Mouse (Mus musculus): ENCODE measurements around the gene Cdk14.
A peak's percentile ranks its signal among the peaks of the same experiment; 100 is the strongest.

Cdk14 gene

DNA sequence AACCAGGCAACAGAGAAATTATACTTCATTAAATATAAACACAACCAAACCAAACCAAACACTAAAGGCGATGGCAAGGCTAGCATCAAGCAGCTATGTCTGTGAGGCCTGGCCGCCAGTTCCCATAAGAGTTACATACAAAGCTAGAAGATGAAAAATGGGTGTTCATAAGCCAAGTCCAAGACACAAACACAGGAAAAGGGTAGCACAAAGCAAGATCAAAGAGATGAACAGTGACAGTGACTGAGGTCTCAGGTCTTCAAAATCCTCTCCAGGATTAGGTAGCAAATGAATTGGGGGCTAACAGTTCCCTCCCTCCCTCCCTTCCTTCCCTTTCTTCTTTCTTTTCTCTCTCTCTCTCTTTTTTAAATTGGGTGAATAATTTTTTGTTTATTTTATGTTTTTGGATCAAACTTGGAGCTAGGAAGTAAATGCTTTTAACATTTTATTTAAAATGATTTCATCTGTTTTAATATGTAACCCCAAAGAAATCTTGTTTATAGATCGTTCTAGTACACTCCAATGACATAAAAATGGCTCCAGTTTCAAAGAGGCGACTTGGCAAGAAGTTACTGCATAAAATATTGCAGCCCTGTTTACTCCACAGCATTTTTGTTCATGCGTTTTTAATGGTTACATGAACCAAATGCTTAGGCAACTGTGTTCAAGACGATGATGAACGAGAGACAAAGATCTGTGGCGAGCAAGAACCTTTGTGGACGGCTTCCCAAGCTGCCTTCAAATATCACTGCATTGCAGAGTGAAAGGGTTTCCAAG, 568.0 kb downstream of the Cdk14 start:
- DNase-seq (ENCODE audit: low read depth), result no peak

DNA sequence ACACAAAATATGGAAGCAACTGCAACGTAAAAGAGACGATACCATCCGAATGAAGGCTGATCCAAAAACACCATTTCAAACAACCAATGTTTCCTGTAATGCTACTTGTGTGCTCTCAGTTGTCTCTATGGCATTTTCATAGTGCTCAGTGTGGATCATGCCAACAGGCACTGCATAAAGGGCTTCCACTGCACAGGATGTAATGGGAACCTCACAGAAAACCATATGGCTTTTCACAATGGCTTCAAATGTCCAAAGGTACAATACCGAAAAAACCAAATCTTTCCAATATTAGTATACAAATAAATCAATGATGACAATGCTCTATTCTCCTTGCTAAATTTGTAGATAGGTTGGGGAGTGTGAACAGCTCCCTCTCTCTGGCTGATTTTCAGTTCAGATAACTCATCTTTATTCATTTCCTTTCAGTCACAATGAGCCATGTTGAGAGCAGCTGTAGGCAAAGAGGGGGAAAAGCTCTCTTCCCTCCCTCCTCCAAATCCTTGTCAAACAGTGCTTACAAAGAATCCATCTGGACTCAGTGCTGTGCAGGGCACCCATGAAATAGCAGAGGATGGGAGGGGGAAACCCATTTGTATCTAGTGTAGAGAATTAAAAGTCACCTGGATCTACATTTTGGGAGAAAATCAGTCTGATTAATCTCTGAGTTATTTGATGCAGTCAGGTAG, 568.7 kb downstream of the Cdk14 start:
- no peak for DNase-seq (ENCODE audit: low read depth)

DNA sequence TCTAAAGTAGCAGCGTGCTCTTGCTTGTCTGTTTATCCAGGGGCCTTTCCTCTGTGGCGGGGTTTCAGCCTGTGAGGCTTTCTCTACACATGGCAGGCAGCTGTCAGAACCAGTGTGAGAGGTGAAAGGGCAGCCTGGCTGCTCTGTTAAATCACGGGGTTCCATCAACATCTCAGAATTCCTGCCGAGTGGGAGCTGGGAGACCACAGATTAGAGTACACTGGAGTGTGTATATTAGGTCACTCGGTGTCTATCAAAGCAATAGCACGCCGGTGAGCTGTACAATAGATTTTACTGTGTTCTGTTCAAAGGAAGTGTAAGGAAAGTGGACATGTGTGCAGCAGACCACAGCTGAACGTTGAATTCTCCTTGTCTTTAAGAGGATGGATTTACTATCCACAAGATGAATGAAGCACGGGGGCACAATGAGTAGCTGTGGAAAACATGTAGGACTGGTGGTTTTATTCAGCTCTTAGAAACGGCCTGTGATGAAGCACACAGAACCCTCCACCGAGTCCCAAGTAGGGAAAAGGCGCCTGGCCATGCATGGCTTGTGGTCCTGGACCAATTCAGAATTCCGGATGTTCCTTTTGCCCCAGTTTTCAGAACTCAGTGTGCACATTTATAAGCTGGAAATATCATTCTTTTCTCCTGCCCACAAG, 585.2 kb downstream of the Cdk14 start:
- DNase-seq (ENCODE audit: low read depth), result no peak

DNA sequence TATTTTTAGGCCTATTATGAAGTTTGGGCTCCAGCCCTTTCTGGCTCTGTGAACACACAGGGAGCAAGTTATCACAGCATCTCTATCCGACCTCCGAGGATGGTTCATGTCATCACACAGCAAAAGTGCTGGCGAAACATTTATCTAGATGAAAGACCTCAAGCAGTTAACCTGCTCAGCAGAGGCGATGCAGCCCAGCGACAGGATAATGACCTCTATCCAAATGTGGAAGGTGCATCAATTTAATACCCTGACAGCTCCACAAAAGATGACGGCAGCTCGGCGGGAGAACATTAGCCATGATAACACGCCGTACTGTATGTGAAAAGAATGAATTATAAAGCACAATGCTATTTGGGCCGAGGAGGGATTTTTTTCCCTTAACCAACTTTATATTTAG, 586.2 kb downstream of the Cdk14 start:
- DNase-seq (ENCODE audit: low read depth), result no peak

DNA sequence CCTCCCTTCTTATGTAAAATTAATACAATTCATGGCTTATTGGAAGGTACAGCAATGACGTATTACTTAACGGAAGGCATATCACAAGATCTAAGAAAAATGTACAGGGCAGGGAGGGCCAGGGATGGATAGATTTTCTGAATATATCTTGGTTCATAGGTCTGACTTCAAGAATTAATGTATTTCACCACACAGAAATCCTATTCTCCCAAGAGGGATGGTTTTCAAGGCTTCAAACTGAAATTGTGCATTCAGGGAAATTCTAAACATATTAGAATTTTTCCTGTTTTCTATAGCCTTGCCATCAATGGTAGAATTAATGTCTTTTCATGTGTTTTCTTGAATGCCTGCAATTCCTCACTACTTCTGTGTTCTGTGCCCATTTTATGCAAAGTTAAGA, 593.2 kb downstream of the Cdk14 start:
- DNase-seq (ENCODE audit: low read depth), result no peak

DNA sequence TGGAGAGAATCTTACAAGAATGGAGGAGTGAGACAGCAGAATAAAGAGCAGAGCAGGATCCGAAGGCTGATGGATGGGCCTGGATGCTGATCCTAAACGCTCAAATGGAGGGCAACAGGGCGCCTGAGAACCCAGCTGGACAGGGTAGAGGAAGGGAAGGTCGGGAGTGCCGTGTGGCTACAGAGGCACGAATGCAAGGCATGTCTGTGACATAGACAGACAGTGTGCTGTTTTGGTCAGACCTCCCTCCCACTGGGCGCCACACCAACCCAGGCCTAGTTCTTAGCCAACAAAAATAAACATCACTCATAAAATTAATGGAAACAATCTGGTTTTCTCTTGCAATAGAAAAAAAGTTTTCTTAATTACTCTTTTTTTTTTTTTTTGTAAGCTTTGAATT, 594.2 kb downstream of the Cdk14 start:
- DNase-seq (ENCODE audit: low read depth), result no peak

DNA sequence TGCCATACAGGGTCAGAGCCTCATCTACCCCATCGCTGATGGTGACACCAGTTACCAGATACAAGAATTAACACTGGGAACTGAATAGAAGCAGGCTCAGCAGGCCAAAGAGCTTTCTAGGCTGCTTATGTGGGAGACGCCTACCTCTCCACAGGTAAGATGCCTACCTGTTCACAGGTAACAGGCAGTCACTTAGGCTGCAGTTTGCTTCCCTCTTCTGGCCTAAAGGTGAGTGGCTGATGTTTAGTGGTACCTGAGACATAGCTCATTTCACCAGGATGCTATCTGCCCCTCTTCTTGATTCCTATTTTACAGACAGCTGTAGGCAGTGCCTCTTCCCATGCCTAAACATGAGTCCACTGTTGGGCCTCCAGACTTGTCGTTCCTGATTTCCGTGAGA, 595.0 kb downstream of the Cdk14 start:
- no peak for DNase-seq (ENCODE audit: low read depth)

DNA sequence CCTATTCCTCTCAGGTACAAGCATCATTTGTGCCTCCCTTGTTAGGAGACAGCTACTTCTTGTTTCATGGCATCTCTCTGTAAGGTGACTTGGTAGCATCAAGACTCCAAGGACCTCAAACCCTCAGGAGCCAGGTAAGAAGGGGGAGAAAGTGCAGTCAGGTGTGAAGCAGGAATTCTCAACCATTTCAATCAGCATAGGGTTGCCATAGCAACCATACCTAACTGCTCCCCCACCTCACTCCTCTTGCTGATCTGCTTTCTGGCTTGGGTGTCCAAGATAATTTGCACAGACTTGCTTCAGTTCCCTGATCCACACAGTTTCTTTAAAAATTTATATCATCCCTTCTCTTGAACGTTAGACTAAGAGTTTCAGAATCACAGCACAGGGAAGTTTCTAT, 595.9 kb downstream of the Cdk14 start:
- DNase-seq (ENCODE audit: low read depth), result no peak

DNA sequence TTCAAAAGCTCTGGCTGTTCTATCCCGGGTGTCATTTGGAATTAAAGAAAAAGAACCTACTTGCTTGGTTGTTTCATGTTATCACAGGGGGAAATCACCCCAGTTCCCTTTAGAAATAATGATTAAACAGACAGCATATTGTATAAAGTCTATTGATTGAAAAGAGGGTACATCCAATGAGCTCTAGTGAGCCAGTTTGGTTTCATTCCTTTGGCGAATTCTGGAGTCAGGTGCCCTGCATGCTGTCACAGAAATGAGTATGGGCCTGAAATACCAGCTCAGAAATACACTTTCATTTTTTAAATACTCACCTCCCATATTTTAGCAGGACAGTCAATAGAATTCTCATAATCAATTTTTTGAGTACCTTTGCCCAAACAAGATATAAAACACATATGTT, 598.1 kb downstream of the Cdk14 start:
- DNase-seq (ENCODE audit: low read depth), result no peak

DNA sequence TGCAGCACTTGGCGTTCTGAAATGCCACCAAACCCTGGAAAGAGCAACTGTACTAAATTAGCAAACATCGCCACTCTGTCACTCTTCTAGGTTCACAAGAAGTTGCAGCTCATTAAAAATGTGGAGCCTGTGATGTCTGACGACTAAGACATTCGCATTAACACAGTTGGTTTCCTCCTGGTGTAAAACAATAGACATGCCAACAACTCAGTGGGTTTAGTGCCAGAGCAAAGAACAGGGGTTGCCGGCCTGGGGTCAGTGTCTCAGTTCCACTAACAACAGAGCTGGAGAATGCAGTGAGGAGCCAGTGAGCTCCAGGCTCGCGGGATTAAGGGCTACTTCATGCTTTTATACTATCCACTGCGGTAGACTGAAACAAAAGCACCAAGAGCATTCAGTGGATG, 598.7 kb downstream of the Cdk14 start:
- DNase-seq (ENCODE audit: low read depth), result no peak

DNA sequence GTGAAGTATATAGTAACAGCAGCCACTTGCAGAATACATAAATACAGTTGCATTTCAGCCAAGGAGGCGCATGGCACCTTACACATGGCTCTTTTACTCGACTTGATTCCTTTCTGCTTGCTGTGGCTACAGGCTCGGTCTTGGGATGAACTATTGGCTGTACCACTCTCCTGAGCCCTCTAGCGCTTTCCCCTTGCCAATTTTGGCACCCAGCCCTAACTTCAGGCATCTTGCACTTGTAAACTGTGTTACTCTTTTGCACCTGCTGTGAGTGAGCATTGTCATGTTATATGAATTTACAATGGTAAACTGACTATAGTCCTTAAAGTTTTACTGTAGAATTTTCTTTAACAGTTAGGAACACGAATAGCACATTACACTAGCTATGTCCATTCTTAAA, 603.1 kb downstream of the Cdk14 start:
- DNase-seq (ENCODE audit: low read depth), result no peak

DNA sequence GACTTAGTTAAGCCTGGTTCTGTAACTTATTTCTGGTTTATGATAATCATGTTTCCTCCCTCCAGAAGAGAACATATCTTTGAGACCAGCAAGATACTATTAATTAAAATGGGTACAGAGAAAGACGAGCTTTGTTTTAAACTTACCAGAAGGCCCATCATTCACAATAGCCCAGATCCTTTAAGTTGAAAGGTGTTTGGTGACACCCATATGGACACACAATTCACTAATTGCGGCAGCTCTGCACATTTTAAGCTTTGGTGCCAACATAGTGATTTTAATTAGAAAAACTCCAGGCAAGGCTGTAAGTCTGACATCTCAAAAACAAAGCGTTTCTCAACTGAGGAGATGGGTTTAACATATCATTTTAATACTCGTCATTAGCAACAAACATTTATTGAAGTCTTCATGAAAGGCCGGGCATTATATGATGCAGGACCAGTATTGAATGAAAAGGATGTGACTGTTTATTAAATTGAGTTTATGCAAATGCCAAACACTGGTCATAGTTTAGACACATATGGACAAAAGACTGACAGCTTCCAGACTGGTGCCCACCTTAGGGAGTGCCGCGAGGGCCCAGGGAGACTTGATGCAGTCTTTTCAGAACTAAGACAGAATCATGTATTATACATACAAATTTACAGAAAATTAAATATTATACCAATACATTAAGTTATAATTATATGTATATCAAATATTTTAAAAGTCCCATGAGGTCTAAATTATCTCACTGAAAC, 605.5 kb downstream of the Cdk14 start:
- no peak for DNase-seq (ENCODE audit: low read depth)

DNA sequence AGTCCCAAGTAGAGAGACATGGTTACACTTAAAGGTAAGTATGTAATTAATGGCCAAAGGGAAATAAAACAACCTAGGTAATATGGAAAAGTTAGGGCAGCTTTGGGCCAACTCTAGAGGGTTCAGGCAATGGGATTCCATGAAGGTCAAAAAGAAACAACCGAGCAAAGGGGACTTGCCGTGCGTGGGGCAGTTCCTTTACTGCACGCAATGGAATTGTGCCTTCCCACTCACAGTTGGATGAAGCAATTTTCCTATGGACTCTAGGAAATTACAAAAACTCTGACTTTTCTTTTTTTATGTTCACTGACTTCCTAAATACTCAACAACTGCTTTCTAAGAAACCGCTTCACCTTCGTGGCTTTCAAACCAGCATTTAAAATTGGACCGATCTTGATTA, 606.8 kb downstream of the Cdk14 start:
- peak; percentile 5 for DNase-seq (ENCODE audit: low read depth)

DNA sequence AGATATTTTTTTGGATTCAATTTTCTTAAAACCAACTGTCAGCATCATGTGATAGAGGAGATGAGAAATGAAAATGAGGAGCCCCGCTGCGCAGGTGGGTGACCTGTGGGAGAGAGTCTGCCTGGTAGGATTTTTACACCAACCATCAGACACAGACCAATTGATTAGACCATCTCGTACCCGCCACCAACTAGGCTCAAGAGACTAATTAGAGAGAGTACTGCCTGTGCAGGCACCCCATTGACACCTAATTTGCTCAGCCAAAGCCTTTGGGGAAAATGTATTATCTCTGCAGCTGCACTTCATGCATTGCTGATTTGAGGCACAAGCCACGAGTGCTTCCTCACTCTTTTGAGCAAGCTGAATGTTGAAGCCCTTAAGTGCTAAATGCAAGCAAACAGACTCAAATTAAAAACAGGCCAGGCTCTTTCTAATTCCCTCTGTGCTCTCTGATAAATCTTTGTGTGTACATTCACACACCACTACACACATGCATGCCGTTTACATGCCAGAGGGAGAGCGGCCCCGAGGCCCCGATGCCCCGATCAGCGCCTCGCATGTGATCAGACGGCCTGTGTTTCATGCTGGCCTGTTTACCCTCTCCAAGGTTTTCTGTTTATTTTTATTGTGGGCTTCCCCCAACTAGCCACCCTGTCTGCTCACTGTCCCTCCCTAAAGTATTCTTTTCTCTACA, 607.9 kb downstream of the Cdk14 start:
- no peak for DNase-seq (ENCODE audit: low read depth)

DNA sequence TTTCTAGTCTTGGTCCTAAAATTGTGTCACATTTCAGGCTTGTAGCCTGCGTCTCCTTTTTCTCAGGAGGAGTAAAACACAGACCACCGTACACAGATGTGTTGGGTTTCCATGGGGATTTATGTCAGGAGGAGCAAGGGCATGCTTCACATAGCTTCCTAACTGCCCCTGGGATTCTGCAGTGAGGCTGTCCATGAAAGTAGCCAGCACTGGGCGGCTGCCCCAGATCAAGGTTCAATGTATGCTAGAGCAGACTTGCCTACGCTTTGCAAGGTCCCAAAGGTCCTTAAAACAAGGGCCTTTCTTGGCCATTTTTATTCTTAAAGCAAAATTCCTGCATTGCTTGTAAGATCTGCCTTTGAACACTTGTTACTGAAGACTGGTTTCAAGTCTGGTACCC, 614.9 kb downstream of the Cdk14 start:
- no peak for DNase-seq (ENCODE audit: low read depth)

DNA sequence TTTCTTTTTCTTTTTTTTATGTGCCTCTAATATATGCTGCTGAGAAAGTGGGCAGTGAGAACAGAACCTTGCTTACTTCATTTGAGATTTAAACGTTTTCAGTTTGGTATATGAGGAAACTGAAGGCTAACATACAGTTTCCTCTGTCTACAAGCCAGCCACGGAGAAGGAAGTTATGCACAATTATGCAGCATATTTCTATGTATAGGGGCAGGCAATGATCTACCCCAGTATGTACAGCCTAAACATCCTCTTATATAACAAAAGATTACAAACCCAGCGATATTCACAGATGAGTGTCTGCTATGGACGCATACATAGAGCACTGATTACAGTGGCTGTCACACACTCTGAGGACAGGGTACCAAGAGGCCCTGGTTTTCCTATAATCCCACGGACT, 616.4 kb downstream of the Cdk14 start:
- peak; percentile 8 for DNase-seq (ENCODE audit: low read depth)

DNA sequence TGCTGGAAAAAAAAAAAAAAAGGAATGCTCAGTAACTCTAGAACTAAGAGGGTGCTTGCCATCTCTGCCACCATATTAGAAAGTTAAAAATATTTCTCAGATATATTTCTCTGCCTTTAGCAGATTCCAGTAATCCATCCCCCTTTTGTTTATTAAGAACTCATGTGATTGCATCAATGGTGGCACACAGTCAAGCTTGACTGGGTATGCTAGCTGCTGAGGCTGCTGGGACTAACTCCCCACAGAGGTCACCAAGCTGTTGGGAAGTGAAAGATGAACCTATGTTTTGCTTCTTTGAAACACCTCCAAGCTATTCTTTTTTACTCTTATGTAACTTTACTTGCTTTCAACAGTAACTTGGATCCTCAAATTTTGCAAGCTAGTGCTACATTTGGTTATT, 618.1 kb downstream of the Cdk14 start:
- DNase-seq (ENCODE audit: low read depth), result no peak

DNA sequence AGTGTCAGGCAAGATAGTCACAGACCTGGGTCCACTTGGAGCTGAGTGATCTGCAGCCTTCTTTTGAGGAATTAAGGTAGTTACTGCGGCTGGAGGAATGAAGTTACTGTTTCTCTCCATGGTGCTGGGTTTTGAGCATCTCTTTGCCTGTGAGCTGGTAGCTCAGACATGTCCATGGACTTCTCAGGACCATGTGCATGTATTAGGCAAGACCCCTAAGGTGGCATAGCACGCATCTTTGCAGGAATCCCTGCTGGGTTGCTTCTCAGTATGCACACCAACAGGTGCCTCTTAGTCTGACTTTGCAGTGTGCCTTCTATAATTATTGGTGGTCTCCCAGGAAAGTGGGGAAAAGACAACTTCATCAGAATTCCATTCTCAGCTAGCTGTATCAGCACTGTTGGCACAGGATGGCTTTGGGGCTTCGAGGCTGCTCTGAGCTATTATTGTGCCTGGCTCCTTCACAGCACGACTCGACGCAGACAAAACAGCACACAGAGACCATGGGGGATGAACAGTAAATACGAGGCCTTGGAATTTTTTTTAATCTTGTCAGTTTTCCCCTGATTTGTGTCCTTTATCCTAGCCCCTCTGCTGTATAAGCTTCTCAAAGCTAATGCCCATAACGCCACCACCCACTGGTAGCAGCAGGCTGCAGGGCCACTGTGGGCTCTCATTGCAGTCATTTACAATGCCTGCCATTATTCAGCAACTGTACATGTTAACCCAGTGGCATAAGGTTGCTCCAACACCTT, 618.8 kb downstream of the Cdk14 start:
- DNase-seq (ENCODE audit: low read depth), result no peak

DNA sequence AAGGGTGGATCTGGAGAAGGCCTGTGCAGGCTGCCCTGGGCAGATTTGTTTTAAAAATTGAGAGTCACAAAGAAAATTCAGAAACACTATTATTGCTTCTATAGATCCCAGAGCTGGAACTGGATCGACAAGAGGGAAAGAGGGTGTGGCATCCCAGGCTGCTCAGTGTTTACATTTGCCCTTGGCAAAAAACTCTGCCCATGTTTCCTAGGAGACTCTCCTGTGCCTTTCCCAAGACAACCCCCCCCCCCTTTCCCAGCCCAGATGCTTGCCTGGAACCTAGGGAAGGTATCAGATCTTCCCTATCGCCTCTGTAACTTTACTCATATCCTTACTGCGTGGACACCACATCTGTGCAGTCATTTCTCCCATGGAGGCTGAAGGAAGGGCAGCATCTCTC, 628.9 kb downstream of the Cdk14 start:
- no peak for DNase-seq (ENCODE audit: low read depth)

DNA sequence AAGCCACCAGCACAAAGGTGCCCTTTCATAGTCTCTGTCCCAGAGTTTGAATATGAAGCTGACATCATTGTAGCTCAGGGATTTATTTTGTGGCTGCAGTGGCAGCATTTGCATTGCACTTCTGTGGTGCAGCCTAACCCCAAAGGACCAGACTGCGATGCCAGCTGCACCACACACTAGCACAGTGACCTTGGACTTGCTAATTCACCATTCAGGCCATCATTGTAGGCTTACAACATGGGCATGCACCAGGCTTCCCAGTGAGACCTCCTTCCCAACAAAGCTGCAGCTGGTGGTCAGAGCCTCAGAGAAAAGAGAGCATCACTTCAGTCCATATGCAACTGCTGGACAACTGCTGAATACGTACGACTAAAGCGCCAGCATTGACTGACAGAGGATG, 629.8 kb downstream of the Cdk14 start:
- no peak for DNase-seq (ENCODE audit: low read depth)

DNA sequence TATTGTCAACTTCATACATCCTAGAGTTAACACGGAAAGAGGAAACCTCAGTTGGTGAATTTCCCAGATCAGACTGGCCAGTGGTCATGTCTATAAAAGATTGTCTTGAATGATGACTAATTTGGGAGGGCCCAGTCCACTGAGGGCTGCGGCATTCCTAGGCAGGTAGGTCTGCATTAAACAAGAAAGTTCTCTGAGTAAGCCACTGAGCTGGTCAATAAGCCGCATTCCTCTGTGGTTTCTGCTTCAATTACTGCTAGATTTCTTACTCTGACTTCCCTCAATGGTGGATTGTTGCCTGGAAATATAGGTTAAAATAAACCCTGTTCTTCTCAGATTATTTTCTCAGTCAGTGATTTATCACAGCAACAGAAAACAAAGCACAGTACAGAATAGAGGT, 631.6 kb downstream of the Cdk14 start:
- no peak for DNase-seq (ENCODE audit: low read depth)

All from 416B (cell line).